Mouse (Mus musculus) G1E (cell line): ENCODE measurements around the gene Fam8a1. TPM values are rescaled to one million over a fixed set of nuclear protein-coding genes. Genes with fewer than 3 reads are reported as not detected.
A peak's percentile ranks its signal among the peaks of the same experiment; 100 is the strongest.

Experiments
- ATAC-seq: 2 replicates; pipeline ENCODE4 v1.8.0; 2016; ENCODE audit warnings: mild to moderate bottlenecking; ENCODE audit not compliant: insufficient number of reproducible peaks, poor library complexity, low FRiP score, severe bottlenecking; ENCODE audit errors: extremely low read depth
- DNase-seq: peaks from one replicate; pipeline ENCODE4 v3.0.0; 2012; ENCODE audit warnings: low spot score
- H3K27me3 ChIP-seq: 2 replicates; pipeline ENCODE4 v1.6.1; 2012; ENCODE audit warnings: mild to moderate bottlenecking, low read length, inconsistent platforms; ENCODE audit not compliant: insufficient read depth
- H3K36me3 ChIP-seq: replicated peaks from 2 replicates; pipeline ENCODE3; 2012; ENCODE audit warnings: mild to moderate bottlenecking, inconsistent platforms
- H3K4me1 ChIP-seq: 2 replicates; pipeline ENCODE4 v1.6.1; 2012; ENCODE audit warnings: low read depth, low read length, inconsistent platforms, mixed read lengths; ENCODE audit not compliant: insufficient read depth
- H3K4me3 ChIP-seq: 2 replicates; pipeline ENCODE4 v1.5.1; 2012; ENCODE audit warnings: low read depth, mild to moderate bottlenecking, inconsistent platforms, low read length, moderate library complexity, mixed read lengths
- H3K9me3 ChIP-seq: replicated peaks from 2 replicates; pipeline ENCODE4 v1.6.1; 2012; ENCODE audit warnings: inconsistent platforms
- CTCF ChIP-seq: IDR thresholded peaks from 2 replicates; pipeline ENCODE4 v1.5.1; 2012; ENCODE audit warnings: low read depth, low read length, inconsistent platforms, mixed read lengths
- GATA1 ChIP-seq: IDR thresholded peaks from 2 replicates; pipeline ENCODE4 v1.6.1; 2012; ENCODE audit warnings: borderline replicate concordance, low read length, inconsistent platforms, mixed read lengths
- GATA2 ChIP-seq: IDR thresholded peaks from 2 replicates; pipeline ENCODE4 v1.6.1; 2012; ENCODE audit warnings: low read depth, low read length, inconsistent platforms, borderline replicate concordance
- POLR2AphosphoS5 ChIP-seq: IDR thresholded peaks from 2 replicates; pipeline ENCODE4 v1.6.1; 2012; ENCODE audit warnings: low read depth, low read length, inconsistent platforms; ENCODE audit not compliant: insufficient replicate concordance
- TAL1 ChIP-seq: conservative IDR thresholded peaks from 2 replicates; pipeline ENCODE4 v1.6.1; 2012; ENCODE audit warnings: low read depth, low read length, inconsistent platforms, mixed read lengths
- polyA plus RNA-seq: library from polyadenylated mRNA; stranded (reverse); fragments of >175 nt; gene quantifications from 2 replicates; pipeline ENCODE4 v1.2.3, GENCODE M21; 2012
- total RNA-seq, 2 experiments: library from RNA; stranded (forward) in 1 of 2; stranded (reverse) in 1 of 2; fragments of 200-1000 nt in 1 of 2; fragments of >200 nt in 1 of 2; fragmentation: Nextera tagmentation in 1 of 2; gene quantifications; 2 replicates each; pipeline ENCODE4 v1.2.3; 2014 to 2017

The Fam8a1 gene
- total and polyA plus RNA-seq, 3 experiments: 7.2 to 39.4 (median 29.0) TPM

GRCm38 (mm10) chr13:46690559-46691241 lies 21.4 kb downstream of the Fam8a1 start:
- TF ChIP-seq POLR2AphosphoS5 (no peak), GATA1 (no peak), CTCF (no peak), TAL1 (no peak), GATA2 (no peak)
- ATAC-seq (peak; percentile 56), DNase-seq (no peak)
- Histone ChIP-seq H3K36me3 (peaks cover 76% of the 10 kb centered on the region), H3K9me3 (no peaks in the 10 kb centered on the region), H3K4me1 (peaks cover 31% of the 10 kb centered on the region), H3K4me3 (no peak overlapping the region), H3K27me3 (no peaks in the 10 kb centered on the region)

- TF ChIP-seq GATA1 (no peak), GATA2 (no peak), CTCF (no peak), TAL1 (no peak), POLR2AphosphoS5 (no peak)
Measured at GRCm38 (mm10) chr13:46695296-46695908, 26.1 kb downstream of the Fam8a1 start.

DNA sequence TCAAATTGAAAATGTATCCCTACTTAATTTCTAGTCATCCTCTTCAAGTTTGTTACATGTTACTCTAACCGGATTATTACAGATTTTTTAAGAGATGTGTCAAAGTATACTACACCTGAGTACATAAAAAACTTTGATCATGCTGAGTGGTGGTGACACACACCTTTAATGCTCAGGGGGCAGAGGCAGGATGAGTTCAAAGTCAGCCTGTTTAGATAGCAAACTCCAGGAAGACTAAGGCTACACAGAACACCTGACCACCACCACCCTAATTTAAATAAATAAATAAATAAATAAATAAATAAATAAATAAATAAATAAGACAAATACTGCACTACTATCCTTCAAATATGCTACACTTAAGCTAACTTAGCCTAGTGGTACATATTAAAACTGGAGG lies 26.6 kb downstream of the Fam8a1 start:
- ATAC-seq: no peak
- H3K36me3 ChIP-seq: peaks cover 59% of the 10 kb centered on the region

More at GRCm38 (mm10) chr13:46695296-46695908, 26.1 kb downstream of the Fam8a1 start:
- Histone ChIP-seq H3K36me3 (peaks cover 61% of the 10 kb centered on the region), H3K27me3 (no peaks in the 10 kb centered on the region), H3K4me1 (peaks cover 45% of the 10 kb centered on the region), H3K4me3 (no peak overlapping the region), H3K9me3 (no peaks in the 10 kb centered on the region)
- ATAC-seq: no peak
- no peak for DNase-seq

GRCm38 (mm10) chr13:46696788-46697187 lies 27.5 kb downstream of the Fam8a1 start:
- H3K4me1 ChIP-seq: peaks cover 32% of the 10 kb centered on the region
- DNase-seq (no peak), ATAC-seq (peak; percentile 45; the same call in 1 of the 2 replicates)
- H3K27me3 ChIP-seq: no peaks in the 10 kb centered on the region
- TF ChIP-seq POLR2AphosphoS5 (no peak), GATA2 (no peak), GATA1 (no peak), CTCF (no peak), TAL1 (no peak)
- H3K36me3 ChIP-seq: peaks cover 60% of the 10 kb centered on the region
- H3K9me3 ChIP-seq: no peaks in the 10 kb centered on the region
- H3K4me3 ChIP-seq: no peak overlapping the region; the same call in 1 of the 2 replicates

More for the DNA sequence above, 26.6 kb downstream of the Fam8a1 start:
- H3K4me3 ChIP-seq: no peak overlapping the region
- H3K4me1 ChIP-seq: peaks cover 40% of the 10 kb centered on the region
- H3K27me3 ChIP-seq: no peaks in the 10 kb centered on the region
- TF ChIP-seq CTCF: no peak
- TF ChIP-seq POLR2AphosphoS5: no peak
- H3K9me3 ChIP-seq: no peaks in the 10 kb centered on the region
- no peak for DNase-seq

DNA sequence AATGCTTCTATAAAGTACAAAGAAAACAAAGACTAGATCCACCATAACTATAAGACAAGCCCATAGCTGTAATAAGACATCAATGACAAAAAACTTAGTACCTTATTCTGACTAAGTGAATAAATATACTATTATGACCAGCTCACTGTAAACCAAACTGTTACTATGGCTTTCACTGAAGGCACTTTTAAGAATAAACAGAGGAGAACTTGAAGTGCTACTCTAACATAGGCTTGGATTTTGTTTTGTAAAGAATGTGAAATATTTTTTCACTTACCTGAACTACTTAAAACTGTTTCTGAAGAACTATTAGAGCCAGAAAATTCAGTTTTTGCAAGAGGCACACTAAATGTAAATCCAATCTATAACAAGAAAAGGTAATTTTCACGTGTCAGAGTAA lies 30.1 kb downstream of the Fam8a1 start:
- H3K4me1 ChIP-seq: peaks cover 26% of the 10 kb centered on the region
- no peak overlapping the region for H3K4me3 ChIP-seq
- no peak for DNase-seq
- H3K36me3 ChIP-seq: peaks cover 71% of the 10 kb centered on the region
- ATAC-seq: no peak
- H3K9me3 ChIP-seq: no peaks in the 10 kb centered on the region
- TF ChIP-seq CTCF (no peak), POLR2AphosphoS5 (no peak), TAL1 (no peak), GATA2 (no peak), GATA1 (no peak)
- H3K27me3 ChIP-seq: no peaks in the 10 kb centered on the region

GRCm38 (mm10) chr13:46701486-46701885 lies 32.2 kb downstream of the Fam8a1 start:
- DNase-seq: no peak
- TF ChIP-seq GATA1: no peak
- no peak for TF ChIP-seq TAL1
- TF ChIP-seq POLR2AphosphoS5: no peak
- TF ChIP-seq CTCF: no peak
- no peak for TF ChIP-seq GATA2
- Histone ChIP-seq H3K4me1 (peaks cover 20% of the 10 kb centered on the region), H3K9me3 (no peaks in the 10 kb centered on the region), H3K4me3 (no peak overlapping the region), H3K27me3 (no peaks in the 10 kb centered on the region), H3K36me3 (peaks cover 67% of the 10 kb centered on the region)
- no peak for ATAC-seq

DNA sequence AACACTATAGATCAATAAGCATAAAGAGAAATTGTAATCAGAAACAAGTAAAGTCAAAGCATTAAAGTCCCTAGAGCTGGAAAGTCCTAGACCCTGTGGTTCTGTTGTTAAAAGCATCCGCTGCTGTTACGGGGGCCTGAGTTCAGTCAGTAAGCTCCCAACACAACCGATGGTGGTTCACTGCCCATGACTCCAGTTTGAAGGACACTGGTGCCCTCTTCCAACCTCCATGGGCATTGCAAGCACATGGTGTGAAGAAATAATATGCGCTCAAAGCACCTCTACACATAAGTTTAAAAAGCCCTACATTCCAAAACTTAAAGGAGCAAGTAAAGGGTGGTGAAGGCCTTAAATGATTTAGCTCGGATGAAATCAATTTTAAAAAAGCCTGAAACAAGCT lies 33.8 kb downstream of the Fam8a1 start:
- Histone ChIP-seq H3K4me3 (no peak overlapping the region), H3K36me3 (peaks cover 66% of the 10 kb centered on the region), H3K27me3 (no peaks in the 10 kb centered on the region), H3K9me3 (no peaks in the 10 kb centered on the region), H3K4me1 (peaks cover 4% of the 10 kb centered on the region)
- TF ChIP-seq TAL1: no peak
- TF ChIP-seq GATA2: no peak
- no peak for TF ChIP-seq CTCF
- TF ChIP-seq POLR2AphosphoS5: no peak
- no peak for TF ChIP-seq GATA1
- ATAC-seq (no peak; the same call in 1 of the 2 replicates), DNase-seq (no peak)
